Mouse (Mus musculus): ENCODE results near the gene Olfr666. TPM values are rescaled to one million over a fixed set of nuclear protein-coding genes. Genes with fewer than 3 reads are reported as not detected.
"Not testable (repeated sequence)": the region's sequence is repeated elsewhere in the genome, so short reads cannot be mapped to it uniquely, and the experiment has no call there.

The Olfr666 gene
- polyA plus RNA-seq (2015; fragmentation: Nextera tagmentation; extraction: Ambion mirVana) = not detected in 2 replicates

GRCm38 (mm10) chr7:104895852-104896251, at the start of gene Olfr666:
TSS of gene Olfr666 (minus strand) at chr7:104895952.
- Histone ChIP-seq H3K4me1 (no peaks in the 10 kb centered on the region), H3K4me2 (no peak within 1 kb of the TSS), H3K36me3 (no peaks in the 10 kb centered on the region), H3K4me3 (replicated peaks) (no peak within 1 kb of the TSS), H3K9me3 (no peaks in the 10 kb centered on the region), H3K9ac (no peak within 1 kb of the TSS), H3K27me3 (replicated peaks) (no peaks in the 10 kb centered on the region), H3K27ac (no peak within 1 kb of the TSS)
- no peak for ATAC-seq (ENCODE audit: insufficient read depth, low FRiP score, low read depth)
- WGBS = 89% methylated on average over 2 of the region's 2 CpGs

- WGBS = 71% methylated on average over 1 of the region's 1 CpGs
- H3K9ac ChIP-seq = no peak within 1 kb of the TSS
- no peaks in the 10 kb centered on the region for H3K27me3 ChIP-seq (replicated peaks)
- H3K36me3 ChIP-seq = no peaks in the 10 kb centered on the region
- no peak for ATAC-seq (ENCODE audit: insufficient read depth, low FRiP score, low read depth)
- H3K4me3 ChIP-seq (replicated peaks) = no peak within 1 kb of the TSS
- no peaks in the 10 kb centered on the region for H3K9me3 ChIP-seq
- H3K27ac ChIP-seq = no peak within 1 kb of the TSS
- H3K4me1 ChIP-seq = no peaks in the 10 kb centered on the region
- H3K4me2 ChIP-seq = no peak within 1 kb of the TSS
Observed at GRCm38 (mm10) chr7:104933940-104934339, 38.2 kb upstream of the Olfr666 start, which contains the start of gene Olfr669. TSS of gene Olfr669 (plus strand) at chr7:104934240.

- WGBS = 73% methylated on average over 1 of the region's 1 CpGs
- no peak within 1 kb of the TSS for H3K27ac ChIP-seq
- no peaks in the 10 kb centered on the region for H3K27me3 ChIP-seq (replicated peaks)
- no peak for ATAC-seq (ENCODE audit: insufficient read depth, low FRiP score, low read depth)
- H3K36me3 ChIP-seq = no peaks in the 10 kb centered on the region
- H3K4me1 ChIP-seq = no peaks in the 10 kb centered on the region
- H3K9me3 ChIP-seq = no peaks in the 10 kb centered on the region
- no peak within 1 kb of the TSS for H3K4me3 ChIP-seq (replicated peaks)
- no peak within 1 kb of the TSS for H3K9ac ChIP-seq
- no peak within 1 kb of the TSS for H3K4me2 ChIP-seq
Observed at GRCm38 (mm10) chr7:104927957-104928356, 32.2 kb upstream of the Olfr666 start, which contains the start of gene Olfr668. TSS of gene Olfr668 (minus strand) at chr7:104928057.

- Histone ChIP-seq H3K36me3 (no peaks in the 10 kb centered on the region), H3K4me3 (replicated peaks) (no peak within 1 kb of the TSS), H3K27me3 (replicated peaks) (no peaks in the 10 kb centered on the region), H3K4me1 (no peaks in the 10 kb centered on the region), H3K9ac (no peak within 1 kb of the TSS), H3K4me2 (no peak within 1 kb of the TSS), H3K9me3 (no peaks in the 10 kb centered on the region), H3K27ac (no peak within 1 kb of the TSS)
- WGBS = 81% methylated on average over 1 of the region's 1 CpGs
- no peak for ATAC-seq (ENCODE audit: insufficient read depth, low FRiP score, low read depth)
Observed at GRCm38 (mm10) chr7:104921382-104921781, 25.6 kb upstream of the Olfr666 start, which contains the start of gene Olfr667. TSS of gene Olfr667 (minus strand) at chr7:104921482.

GRCm38 (mm10) chr7:104877731-104878130, 18.0 kb downstream of the Olfr666 start, which contains the start of gene Olfr665:
TSS of gene Olfr665 (plus strand) at chr7:104878031.
- no peak for ATAC-seq (ENCODE audit: insufficient read depth, low FRiP score, low read depth)
- WGBS = 48% methylated on average over 1 of the region's 1 CpGs
- Histone ChIP-seq H3K36me3 (no peaks in the 10 kb centered on the region), H3K4me2 (no peak within 1 kb of the TSS), H3K27ac (no peak within 1 kb of the TSS), H3K4me3 (replicated peaks) (no peak within 1 kb of the TSS), H3K9ac (no peak within 1 kb of the TSS), H3K4me1 (no peaks in the 10 kb centered on the region), H3K27me3 (replicated peaks) (no peaks in the 10 kb centered on the region), H3K9me3 (no peaks in the 10 kb centered on the region)

GRCm38 (mm10) chr7:104861381-104861780, 34.4 kb downstream of the Olfr666 start:
- no peaks in the 10 kb centered on the region for H3K36me3 ChIP-seq
- H3K9ac ChIP-seq = no peak overlapping the region
- 76% methylated on average over 3 of the region's 3 CpGs for WGBS
- H3K4me1 ChIP-seq = no peaks in the 10 kb centered on the region
- no peak overlapping the region for H3K4me2 ChIP-seq
- H3K27me3 ChIP-seq (replicated peaks) = no peaks in the 10 kb centered on the region
- no peak overlapping the region for H3K4me3 ChIP-seq (replicated peaks)
- no peak for ATAC-seq (ENCODE audit: insufficient read depth, low FRiP score, low read depth)
- no peaks in the 10 kb centered on the region for H3K9me3 ChIP-seq
- H3K27ac ChIP-seq = no peak overlapping the region

GRCm38 (mm10) chr7:104857683-104858082, 38.1 kb downstream of the Olfr666 start:
- H3K4me1 ChIP-seq = no peaks in the 10 kb centered on the region
- H3K36me3 ChIP-seq = no peaks in the 10 kb centered on the region
- H3K4me3 ChIP-seq (replicated peaks) = no peak overlapping the region
- H3K27ac ChIP-seq = no peak overlapping the region
- H3K9me3 ChIP-seq = no peaks in the 10 kb centered on the region
- no peak for ATAC-seq (ENCODE audit: insufficient read depth, low FRiP score, low read depth)
- H3K9ac ChIP-seq = no peak overlapping the region
- WGBS = 60% methylated on average over 1 of the region's 1 CpGs
- H3K27me3 ChIP-seq (replicated peaks) = no peaks in the 10 kb centered on the region
- H3K4me2 ChIP-seq = no peak overlapping the region

- 74% methylated on average over 2 of the region's 2 CpGs for WGBS
- ATAC-seq (ENCODE audit: insufficient read depth, low FRiP score, low read depth); H3K9me3 ChIP-seq; H3K27me3 ChIP-seq (replicated peaks); H3K27ac ChIP-seq; H3K4me2 ChIP-seq; H3K4me3 ChIP-seq (replicated peaks); H3K36me3 ChIP-seq; H3K4me1 ChIP-seq; H3K9ac ChIP-seq: not testable (repeated sequence)
Observed at GRCm38 (mm10) chr7:104856709-104857108, 39.0 kb downstream of the Olfr666 start, which contains the start of gene Usp17la. TSS of gene Usp17la (plus strand) at chr7:104857009.

GRCm38 (mm10) chr7:104855248-104855750, 40.5 kb downstream of the Olfr666 start:
- Histone ChIP-seq H3K9me3 (no peaks in the 10 kb centered on the region), H3K4me1 (no peaks in the 10 kb centered on the region), H3K27me3 (replicated peaks) (no peaks in the 10 kb centered on the region), H3K27ac (no peak overlapping the region), H3K36me3 (no peaks in the 10 kb centered on the region), H3K4me3 (replicated peaks) (no peak overlapping the region), H3K9ac (no peak overlapping the region), H3K4me2 (no peak overlapping the region)
- whole genome bisulfite sequencing = 79% methylated on average over 3 of the region's 3 CpGs
- no peak for ATAC-seq (ENCODE audit: insufficient read depth, low FRiP score, low read depth)

GRCm38 (mm10) chr7:104851546-104851945, 44.2 kb downstream of the Olfr666 start:
- H3K27ac ChIP-seq; H3K27me3 ChIP-seq (replicated peaks); H3K4me2 ChIP-seq; H3K36me3 ChIP-seq; H3K9me3 ChIP-seq; ATAC-seq (ENCODE audit: insufficient read depth, low FRiP score, low read depth); H3K9ac ChIP-seq; H3K4me1 ChIP-seq; H3K4me3 ChIP-seq (replicated peaks): not testable (repeated sequence)
- WGBS = 83% methylated on average over 2 of the region's 2 CpGs

- Histone ChIP-seq H3K4me3 (replicated peaks) (no peak overlapping the region), H3K4me1 (no peaks in the 10 kb centered on the region), H3K27ac (no peak overlapping the region), H3K27me3 (replicated peaks) (no peaks in the 10 kb centered on the region), H3K4me2 (no peak overlapping the region), H3K36me3 (no peaks in the 10 kb centered on the region), H3K9me3 (no peaks in the 10 kb centered on the region), H3K9ac (no peak overlapping the region)
- ATAC-seq (ENCODE audit: insufficient read depth, low FRiP score, low read depth) = no peak
- 73% methylated on average over 1 of the region's 1 CpGs for WGBS
Observed at GRCm38 (mm10) chr7:104843731-104844287, 51.9 kb downstream of the Olfr666 start.

- WGBS = 50% methylated on average over 1 of the region's 1 CpGs
- Histone ChIP-seq H3K36me3 (no peaks in the 10 kb centered on the region), H3K9ac (no peak within 1 kb of the TSS), H3K4me2 (no peak within 1 kb of the TSS), H3K4me3 (replicated peaks) (no peak within 1 kb of the TSS), H3K9me3 (no peaks in the 10 kb centered on the region), H3K4me1 (no peaks in the 10 kb centered on the region), H3K27ac (no peak within 1 kb of the TSS), H3K27me3 (replicated peaks) (no peaks in the 10 kb centered on the region)
- ATAC-seq (ENCODE audit: insufficient read depth, low FRiP score, low read depth) = no peak
Observed at GRCm38 (mm10) chr7:104842503-104842902, 53.2 kb downstream of the Olfr666 start, which contains the start of gene Usp17lb. TSS of gene Usp17lb (minus strand) at chr7:104842603.

Data from stomach, embryonic 15.5 days (tissue).